ENCODE assay signal across 10 mouse cellular contexts in genomic region chr4:130279105-130279504, GRCm38 (mm10). TPM values are rescaled to one million over a fixed set of nuclear protein-coding genes. Genes with fewer than 3 reads are reported as not detected.
DNase-seq lines count a peak whose midpoint lies in the region; ATAC-seq and TF ChIP-seq lines count a peak whose summit lies in the region.
"Had no signal": no experiment of that assay in that cellular context is flagged by ENCODE, and none has a peak within 500 bp of the region (broad histone marks: within the 10 kb centered on the region; RNA-seq: fewer than 3 reads in every experiment).

Serinc2 (minus strand) TSS chr4:130279205.

- H3ac ChIP-seq in C2C12 (ENCODE audit: control insufficient read depth, insufficient read length, low read depth), result no peak within 1 kb of the TSS

- H3K4me2 ChIP-seq in limb, embryonic 12.5 days, result no peak within 1 kb of the TSS
- H3K4me2 ChIP-seq: liver, embryonic 11.5 days had no signal

- DNase-seq in heart, embryonic 10.5 days (ENCODE audit: low spot score), result no peak
- no peak for DNase-seq in heart, postnatal 10 days
- no peak for DNase-seq in gastrocnemius, adult 8-10 months (ENCODE audit: low spot score in 2 of 2)
- DNase-seq in adrenal gland, adult 8-10 months, result no peak
- no peak for DNase-seq in adrenal gland, postnatal 4 days (ENCODE audit: low spot score in 2 of 2)
- no peak for DNase-seq in layer of hippocampus, postnatal 10 days (ENCODE audit: low spot score in 2 of 2)

- no peak within 1 kb of the TSS for H3K9ac ChIP-seq in limb, embryonic 12.5 days (replicated peaks)

- no peak within 1 kb of the TSS for H3K27ac ChIP-seq in heart, embryonic 10.5 days
- H3K27ac ChIP-seq in limb, embryonic 12.5 days, result no peak within 1 kb of the TSS

- H3K27me3 ChIP-seq in heart, embryonic 10.5 days (ENCODE audit: insufficient read depth, poor library complexity, severe bottlenecking), result peaks cover 87% of the 10 kb centered on the region
- no peaks in the 10 kb centered on the region for H3K27me3 ChIP-seq in C2C12 (ENCODE audit: control insufficient read depth, insufficient read depth, insufficient read length)
- peaks cover 26% of the 10 kb centered on the region for H3K27me3 ChIP-seq in limb, embryonic 12.5 days

- no peaks in the 10 kb centered on the region for H3K36me3 ChIP-seq in heart, embryonic 10.5 days
- no peaks in the 10 kb centered on the region for H3K36me3 ChIP-seq in C2C12 (ENCODE audit: control insufficient read depth, insufficient read depth)
- no peaks in the 10 kb centered on the region for H3K36me3 ChIP-seq in limb, embryonic 12.5 days

- no peak for ATAC-seq in limb, embryonic 12.5 days (ENCODE audit: insufficient number of reproducible peaks, insufficient read depth, low FRiP score, low TSS enrichment, low read depth)
- ATAC-seq: activated CD4-positive, CD25-positive, alpha-beta regulatory T cell, adult 4 months had no signal

- no peak for TF ChIP-seq CTCF in C2C12 (IDR thresholded peaks at IDR 0.05; ENCODE audit: control insufficient read depth, insufficient read depth, insufficient read length)

- no peaks in the 10 kb centered on the region for H3K9me3 ChIP-seq in heart, embryonic 10.5 days
- no peaks in the 10 kb centered on the region for H3K9me3 ChIP-seq in limb, embryonic 12.5 days

- no peak within 1 kb of the TSS for H3K4me3 ChIP-seq in heart, embryonic 10.5 days
- no peak within 1 kb of the TSS for H3K4me3 ChIP-seq in C2C12 (ENCODE audit: insufficient read depth, poor library complexity, severe bottlenecking)
- H3K4me3 ChIP-seq in limb, embryonic 12.5 days (replicated peaks), result no peak within 1 kb of the TSS

- H3K79me3 ChIP-seq in C2C12 (ENCODE audit: low read depth), result no peaks in the 10 kb centered on the region

- H3K4me1 ChIP-seq in heart, embryonic 10.5 days, result peaks cover 14% of the 10 kb centered on the region
- peaks cover 5% of the 10 kb centered on the region; the same call in 1 of the 2 replicates for H3K4me1 ChIP-seq in limb, embryonic 12.5 days (replicated peaks)

- WGBS in heart, embryonic 10.5 days, result 64% methylated on average over 2 of the region's 2 CpGs
- WGBS in limb, embryonic 12.5 days, result 71% methylated on average over 2 of the region's 2 CpGs

- intact Hi-C loops in heart, postnatal 10 days (cut with DNase I), result no loop called here

- H3K79me2 ChIP-seq in C2C12 (ENCODE audit: control insufficient read depth, insufficient read depth), result peaks cover 6% of the 10 kb centered on the region

TF ChIP-seq in C2C12, 6 proteins besides CTCF, POLR2A, EP300 and RAD21:
- no peak for TF ChIP-seq CEBPB (IDR thresholded peaks at IDR 0.05; ENCODE audit: low read depth)
- TF ChIP-seq MYOD1 (IDR thresholded peaks at IDR 0.05; ENCODE audit: control insufficient read depth, insufficient read length, low read depth), result no peak
- TF ChIP-seq MYOG (IDR thresholded peaks at IDR 0.05; ENCODE audit: control insufficient read depth, extremely low read depth, insufficient read length), result no peak
- TF ChIP-seq USF1 (IDR thresholded peaks at IDR 0.05; ENCODE audit: low read depth), result no peak
- no peak for TF ChIP-seq MAX (IDR thresholded peaks at IDR 0.05)
- no peak for TF ChIP-seq FOSL1 (IDR thresholded peaks at IDR 0.05; ENCODE audit: insufficient read depth, low read length, poor library complexity, severe bottlenecking)

RNA-seq across cellular contexts. Expression of gene Serinc2, which starts in this region (rescaled TPM):
- 5.4 and 12.1 TPM in 2 replicates for polyA plus RNA-seq in heart, embryonic 10.5 days (2016; fragmentation: Nextera tagmentation; extraction: Ambion mirVana)
- 1 to 10 TPM; 3.0 to 3.1 TPM for total RNA-seq in heart, postnatal 10 days (2021)
- polyA plus RNA-seq in C2C12 (2012; fragmentation: generic; extraction: Trizol), result 37.7 TPM
- 100 to 1,000 TPM in 1 of 4 experiments, 10 to 100 TPM in 3; 73.1 to 119 (median 84.5) TPM for total RNA-seq in gastrocnemius, adult 8-10 months (2022)
- 199 and 205 TPM in 2 replicates for polyA plus RNA-seq in limb, embryonic 12.5 days (2016; fragmentation: Nextera tagmentation; extraction: Ambion mirVana)
- 1 to 10 TPM; 1.2 to 3.2 (median 1.4) TPM for total RNA-seq in adrenal gland, adult 8-10 months (2022)
- total RNA-seq in adrenal gland, postnatal 4 days (2021), result 1 to 10 TPM; 2.5 to 4.2 TPM
- 1 to 10 TPM; 6.3 to 6.4 TPM for total RNA-seq in layer of hippocampus, postnatal 10 days (2021)

Comparison
In these comparisons a context has a peak if more than half of its experiments do, and no peak if none do; other contexts are left out.
1. RNA of gene Serinc2 (total RNA-seq): 73.1 to 119 TPM in gastrocnemius, adult 8-10 months; 6.3 to 6.4 TPM in layer of hippocampus, postnatal 10 days, 2.5 to 4.2 TPM in adrenal gland, postnatal 4 days, 3.0 to 3.1 TPM in heart, postnatal 10 days and 1.2 to 3.2 TPM in adrenal gland, adult 8-10 months; every median in the first group is over 10 times any median in the second.